Mouse (Mus musculus): ENCODE measurements around the gene Man1c1. TPM values are rescaled to one million over a fixed set of nuclear protein-coding genes. Genes with fewer than 3 reads are reported as not detected.

The Man1c1 gene
- polyA plus RNA-seq, 1 experiment from 2014 or later = 6.3 TPM

- 76% methylated on average over 24 of the region's 24 CpGs for WGBS
- H3K27me3 ChIP-seq (replicated peaks) = no peaks in the 10 kb centered on the region
- H3K4me1 ChIP-seq = no peaks in the 10 kb centered on the region
- H3K27ac ChIP-seq (replicated peaks) = no peak overlapping the region
- no peaks in the 10 kb centered on the region for H3K9me3 ChIP-seq
- no peak overlapping the region for H3K4me2 ChIP-seq
- no peak overlapping the region for H3K9ac ChIP-seq
- no peak for ATAC-seq (ENCODE audit: extremely low read depth, insufficient number of reproducible peaks, low FRiP score, low TSS enrichment)
- H3K4me3 ChIP-seq = no peak overlapping the region
- peaks cover 44% of the 10 kb centered on the region for H3K36me3 ChIP-seq
Measured at GRCm38 (mm10) chr4:134572449-134573300, 131.4 kb downstream of the Man1c1 start.

- no peak overlapping the region for H3K9ac ChIP-seq
- H3K36me3 ChIP-seq = peaks cover 55% of the 10 kb centered on the region
- H3K27ac ChIP-seq (replicated peaks) = no peak overlapping the region
- H3K4me3 ChIP-seq = no peak overlapping the region
- H3K4me2 ChIP-seq = no peak overlapping the region
- no peaks in the 10 kb centered on the region for H3K4me1 ChIP-seq
- WGBS = 77% methylated on average over 14 of the region's 14 CpGs
- ATAC-seq (ENCODE audit: extremely low read depth, insufficient number of reproducible peaks, low FRiP score, low TSS enrichment) = no peak
- no peaks in the 10 kb centered on the region for H3K9me3 ChIP-seq
- H3K27me3 ChIP-seq (replicated peaks) = no peaks in the 10 kb centered on the region
Measured at GRCm38 (mm10) chr4:134570704-134571451, 133.2 kb downstream of the Man1c1 start.

- no peak for ATAC-seq (ENCODE audit: extremely low read depth, insufficient number of reproducible peaks, low FRiP score, low TSS enrichment)
- WGBS = 72% methylated on average over 8 of the region's 8 CpGs
- H3K27ac ChIP-seq (replicated peaks) = no peak overlapping the region
- no peak overlapping the region for H3K4me2 ChIP-seq
- H3K4me3 ChIP-seq = no peak overlapping the region
- no peaks in the 10 kb centered on the region for H3K27me3 ChIP-seq (replicated peaks)
- no peak overlapping the region for H3K9ac ChIP-seq
- peaks cover 57% of the 10 kb centered on the region for H3K36me3 ChIP-seq
- H3K4me1 ChIP-seq = no peaks in the 10 kb centered on the region
- no peaks in the 10 kb centered on the region for H3K9me3 ChIP-seq
Measured at GRCm38 (mm10) chr4:134569831-134570230, 134.3 kb downstream of the Man1c1 start.

- Histone ChIP-seq H3K4me1 (no peaks in the 10 kb centered on the region), H3K9me3 (no peaks in the 10 kb centered on the region), H3K36me3 (peaks cover 57% of the 10 kb centered on the region), H3K9ac (no peak overlapping the region), H3K4me2 (no peak overlapping the region), H3K27ac (replicated peaks) (no peak overlapping the region), H3K27me3 (replicated peaks) (no peaks in the 10 kb centered on the region), H3K4me3 (no peak overlapping the region)
- 76% methylated on average over 6 of the region's 6 CpGs for WGBS
- no peak for ATAC-seq (ENCODE audit: extremely low read depth, insufficient number of reproducible peaks, low FRiP score, low TSS enrichment)
Measured at GRCm38 (mm10) chr4:134569205-134569604, 134.9 kb downstream of the Man1c1 start.

DNA sequence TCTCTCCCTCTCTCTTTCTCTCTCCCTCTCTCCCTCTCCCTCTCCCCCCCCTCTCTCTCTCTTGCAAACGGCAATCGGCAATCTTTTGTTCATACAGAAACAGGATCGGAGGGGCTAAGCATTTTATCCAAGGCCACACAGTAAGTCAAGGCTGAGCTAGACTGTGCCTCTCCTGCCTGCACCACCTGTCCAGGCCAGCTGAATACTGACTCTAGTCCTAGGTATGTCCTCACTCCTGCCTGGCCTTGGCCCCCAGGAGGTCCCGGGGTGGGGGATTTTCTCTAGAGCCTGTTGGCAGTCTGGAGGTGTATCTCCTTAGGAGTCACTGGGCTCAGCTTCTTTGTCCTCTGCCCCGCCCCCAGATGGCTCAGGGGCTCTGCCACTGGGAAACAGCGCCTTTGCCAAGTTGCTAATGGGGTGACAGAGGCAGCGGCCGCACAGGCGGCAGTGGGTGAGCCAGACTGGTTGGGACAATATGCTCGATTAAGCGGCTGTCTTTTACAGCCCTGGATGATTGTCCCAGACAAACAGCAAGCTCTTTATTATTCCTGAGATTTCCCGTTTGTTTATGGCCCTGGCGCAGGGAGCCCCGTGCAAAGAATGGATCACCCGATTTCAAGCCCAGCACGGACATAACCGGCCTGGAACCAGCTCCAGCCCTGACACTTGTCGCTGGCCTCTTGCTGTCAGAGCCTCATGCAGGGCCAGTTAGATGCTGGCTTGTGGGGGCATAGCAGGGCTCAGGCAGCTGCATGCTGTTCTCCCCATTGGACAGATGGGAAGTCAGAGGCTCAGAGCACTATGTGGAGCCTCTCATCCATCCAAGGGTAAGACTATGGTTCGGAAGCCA is 136.5 kb downstream of the Man1c1 start:
- ATAC-seq (ENCODE audit: extremely low read depth, insufficient number of reproducible peaks, low FRiP score, low TSS enrichment) = no peak
- peaks cover 61% of the 10 kb centered on the region for H3K36me3 ChIP-seq
- H3K9ac ChIP-seq = no peak overlapping the region
- H3K27me3 ChIP-seq (replicated peaks) = no peaks in the 10 kb centered on the region
- no peaks in the 10 kb centered on the region for H3K9me3 ChIP-seq
- WGBS = 49% methylated on average over 19 of the region's 19 CpGs
- no peak overlapping the region for H3K27ac ChIP-seq (replicated peaks)
- H3K4me2 ChIP-seq = no peak overlapping the region
- no peak overlapping the region for H3K4me3 ChIP-seq
- H3K4me1 ChIP-seq = no peaks in the 10 kb centered on the region

DNA sequence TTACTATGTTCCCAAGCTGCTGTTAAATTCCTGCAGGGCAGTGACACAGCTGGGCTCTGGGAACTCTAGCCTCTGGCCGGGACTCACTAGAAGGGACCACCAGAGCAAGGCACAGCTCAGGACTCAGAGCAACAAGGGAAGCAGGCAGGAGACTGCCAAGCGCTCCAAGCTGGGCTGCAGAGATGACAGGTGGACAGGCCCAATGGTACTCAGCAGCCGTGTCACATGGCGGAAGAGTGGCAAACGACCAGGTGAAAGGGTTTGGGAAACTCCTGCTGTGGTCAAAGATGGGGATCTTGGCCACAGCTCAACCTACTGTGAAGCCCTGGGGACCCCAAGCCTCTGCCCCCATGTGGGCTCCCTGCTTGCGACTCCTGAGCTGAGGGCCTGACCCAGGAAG is 140.0 kb downstream of the Man1c1 start:
- H3K4me2 ChIP-seq = no peak overlapping the region

GRCm38 (mm10) chr4:134563624-134564023 is 140.5 kb downstream of the Man1c1 start:
- ATAC-seq (ENCODE audit: extremely low read depth, insufficient number of reproducible peaks, low FRiP score, low TSS enrichment) = no peak
- Histone ChIP-seq H3K36me3 (peaks cover 65% of the 10 kb centered on the region), H3K9ac (no peak overlapping the region), H3K27me3 (replicated peaks) (no peaks in the 10 kb centered on the region), H3K4me1 (peaks cover 2% of the 10 kb centered on the region; the same call in 1 of the 2 replicates), H3K4me3 (no peak overlapping the region), H3K4me2 (no peak overlapping the region), H3K27ac (replicated peaks) (no peak overlapping the region), H3K9me3 (no peaks in the 10 kb centered on the region)
- WGBS = 67% methylated on average over 16 of the region's 16 CpGs

More for the DNA sequence above, 140.0 kb downstream of the Man1c1 start:
- Histone ChIP-seq H3K9ac (no peak overlapping the region), H3K36me3 (peaks cover 69% of the 10 kb centered on the region), H3K4me1 (no peaks in the 10 kb centered on the region), H3K27ac (replicated peaks) (no peak overlapping the region), H3K4me3 (no peak overlapping the region), H3K9me3 (no peaks in the 10 kb centered on the region), H3K27me3 (replicated peaks) (no peaks in the 10 kb centered on the region)
- ATAC-seq (ENCODE audit: extremely low read depth, insufficient number of reproducible peaks, low FRiP score, low TSS enrichment) = no peak
- 81% methylated on average over 6 of the region's 6 CpGs for WGBS

DNA sequence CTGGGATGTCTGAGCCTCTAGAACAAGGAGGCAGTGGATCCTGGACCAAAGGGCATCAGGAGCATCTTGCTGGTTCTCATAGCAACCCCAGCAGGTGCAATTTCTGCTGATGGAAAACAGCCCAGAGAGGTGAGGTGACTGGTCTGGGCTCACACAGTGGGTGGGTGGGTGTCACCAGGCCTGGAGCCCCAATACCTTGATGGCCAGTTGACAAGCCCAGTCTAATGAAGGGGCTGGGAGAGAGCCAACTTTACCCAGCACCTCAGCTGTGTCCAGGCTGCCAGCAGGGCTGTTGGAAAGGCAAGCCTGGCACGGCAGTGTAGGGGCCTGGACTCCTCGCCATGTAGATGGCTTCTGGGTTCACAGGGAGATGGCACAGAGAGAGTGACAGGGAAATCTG is 142.1 kb downstream of the Man1c1 start:
- Histone ChIP-seq H3K9ac (no peak overlapping the region), H3K36me3 (peaks cover 55% of the 10 kb centered on the region), H3K27me3 (replicated peaks) (no peaks in the 10 kb centered on the region), H3K4me1 (peaks cover 14% of the 10 kb centered on the region), H3K27ac (replicated peaks) (no peak overlapping the region), H3K4me3 (no peak overlapping the region), H3K9me3 (no peaks in the 10 kb centered on the region), H3K4me2 (no peak overlapping the region)
- WGBS = 87% methylated on average over 2 of the region's 2 CpGs
- no peak for ATAC-seq (ENCODE audit: extremely low read depth, insufficient number of reproducible peaks, low FRiP score, low TSS enrichment)

DNA sequence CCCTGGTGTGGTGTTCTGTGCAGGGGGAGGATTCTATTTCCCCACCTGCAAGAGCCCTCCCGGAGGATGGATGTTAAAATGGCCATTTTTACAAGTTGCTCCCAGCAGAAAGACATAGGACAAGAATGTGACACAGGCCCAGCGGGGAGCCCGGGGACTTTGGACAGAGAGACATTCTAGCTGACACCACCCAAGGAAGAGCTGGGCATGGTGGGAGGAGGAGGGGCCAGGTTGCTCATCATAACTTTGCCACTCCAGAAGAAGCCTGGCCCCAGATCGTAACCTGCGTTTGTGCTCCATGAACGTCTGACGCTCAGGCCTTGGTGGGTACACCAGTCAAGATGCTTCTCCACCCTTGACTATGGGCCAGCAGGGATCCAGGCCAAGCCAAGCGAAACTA is 143.4 kb downstream of the Man1c1 start:
- Histone ChIP-seq H3K36me3 (peaks cover 43% of the 10 kb centered on the region), H3K27ac (replicated peaks) (no peak overlapping the region), H3K4me1 (peaks cover 18% of the 10 kb centered on the region), H3K4me3 (no peak overlapping the region), H3K27me3 (replicated peaks) (no peaks in the 10 kb centered on the region), H3K9ac (no peak overlapping the region), H3K4me2 (no peak overlapping the region), H3K9me3 (no peaks in the 10 kb centered on the region)
- ATAC-seq (ENCODE audit: extremely low read depth, insufficient number of reproducible peaks, low FRiP score, low TSS enrichment) = no peak
- WGBS = 85% methylated on average over 8 of the region's 8 CpGs

DNA sequence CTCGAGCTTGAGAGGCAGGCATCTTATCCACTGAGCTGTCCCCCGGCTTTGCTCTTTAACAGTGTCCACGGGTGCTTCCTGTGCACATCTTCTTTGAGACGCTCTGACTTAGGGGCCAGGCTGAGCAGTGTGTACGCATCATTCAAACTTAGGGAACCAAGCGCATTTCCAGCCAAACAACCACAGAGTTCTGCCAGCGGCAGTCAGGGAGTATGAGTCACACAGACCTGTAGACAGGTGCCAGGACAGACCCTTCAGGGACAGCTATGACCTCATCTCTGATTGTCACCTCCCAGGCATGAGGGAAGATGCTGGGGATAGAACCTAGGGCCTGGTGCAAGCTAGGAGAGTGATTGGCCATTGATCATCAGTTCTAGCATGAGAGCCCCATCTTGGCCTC is 144.9 kb downstream of the Man1c1 start:
- WGBS = 70% methylated on average over 7 of the region's 7 CpGs
- H3K27ac ChIP-seq (replicated peaks) = no peak overlapping the region

More for the DNA sequence above, 144.9 kb downstream of the Man1c1 start:
- Histone ChIP-seq H3K4me3 (no peak overlapping the region), H3K36me3 (peaks cover 27% of the 10 kb centered on the region), H3K9me3 (no peaks in the 10 kb centered on the region), H3K4me1 (peaks cover 18% of the 10 kb centered on the region), H3K4me2 (no peak overlapping the region), H3K27me3 (replicated peaks) (no peaks in the 10 kb centered on the region), H3K9ac (0 out of 2 replicates have a peak overlapping the region, but pooled peaks have one; percentile 24)
- no peak; the same call in 1 of the 2 replicates for ATAC-seq (ENCODE audit: extremely low read depth, insufficient number of reproducible peaks, low FRiP score, low TSS enrichment)
